Mouse (Mus musculus) small intestine, adult 2 months (tissue): ENCODE results near the gene BC034090. TPM values are rescaled to one million over a fixed set of nuclear protein-coding genes. Genes with fewer than 3 reads are reported as not detected.
A peak's percentile ranks its signal among the peaks of the same experiment; 100 is the strongest.

Source experiments
- H3K27ac ChIP-seq: fragments of 200-500 bp; 2 replicates; pipeline ENCODE4 v1.5.1; 2012; ENCODE audit warnings: low read depth, low read length, control low read depth, inconsistent platforms; ENCODE audit not compliant: insufficient read depth
- H3K27me3 ChIP-seq: fragments of 200-500 bp; 2 replicates; pipeline ENCODE4 v1.6.1; 2012; ENCODE audit warnings: mild to moderate bottlenecking, moderate library complexity, low read length, inconsistent platforms; ENCODE audit not compliant: control insufficient read depth, insufficient read depth
- H3K36me3 ChIP-seq: fragments of 200-500 bp; 2 replicates; pipeline ENCODE4 v1.6.1; 2012; ENCODE audit warnings: mild to moderate bottlenecking, low read length, control low read depth, inconsistent platforms; ENCODE audit not compliant: control insufficient read depth, insufficient read depth
- H3K4me1 ChIP-seq: fragments of 200-500 bp; 2 replicates; pipeline ENCODE4 v1.6.1; 2012; ENCODE audit warnings: low read length, inconsistent platforms, mixed read lengths; ENCODE audit not compliant: control insufficient read depth, insufficient read depth, insufficient read length
- H3K4me3 ChIP-seq: fragments of 200-500 bp; 2 replicates; pipeline ENCODE4 v1.5.1; 2012; ENCODE audit warnings: low read depth, mild to moderate bottlenecking, control low read depth, inconsistent platforms, low read length, moderate library complexity
- CTCF ChIP-seq: fragments of 200-500 bp; IDR thresholded peaks from 2 replicates; pipeline ENCODE4 v1.5.1; 2012; ENCODE audit warnings: low read depth, mild to moderate bottlenecking, control low read depth, inconsistent platforms, low read length, moderate library complexity, mixed read lengths; ENCODE audit not compliant: insufficient replicate concordance, insufficient read length; ENCODE audit errors: extremely low read depth
- POLR2A ChIP-seq: fragments of 200-500 bp; IDR thresholded peaks from 2 replicates; pipeline ENCODE4 v1.6.1; 2012; ENCODE audit warnings: low read depth, mild to moderate bottlenecking, control low read depth, inconsistent platforms, low read length, moderate library complexity
- WGBS: fragments of 180-500 bp; shearing (Covaris S2); methylation state at CpG from one replicate; pipeline ENCODE4 v1.1.7; 2018; 5-methylcytosine and 5-hydroxymethylcytosine counted together
- polyA plus RNA-seq: library from polyadenylated mRNA; depleted of rRNA; stranded (reverse); fragments of >200 nt; gene quantifications from 2 replicates; pipeline ENCODE4 v1.2.3, GENCODE M21; 2012

BC034090 gene
- polyA plus RNA-seq, 1 experiment: 2.4 TPM

- Histone ChIP-seq H3K36me3 (no peaks in the 10 kb centered on the region), H3K27ac (0 out of 2 replicates have a peak overlapping the region, but pooled peaks have one; percentile 2), H3K4me1 (0 out of 2 replicates have a peak, but pooled peaks cover 2% of the 10 kb centered on the region), H3K27me3 (peaks cover 25% of the 10 kb centered on the region), H3K4me3 (peak overlapping the region; percentile 55)
- WGBS: 14% methylated on average over 29 of the region's 29 CpGs
- TF ChIP-seq POLR2A (no peak), CTCF (no peak)
Observed at GRCm38 (mm10) chr1:155244771-155245211, 547 bp upstream of the BC034090 start.

- TF ChIP-seq CTCF: no peak
- no peak for TF ChIP-seq POLR2A
- Histone ChIP-seq H3K36me3 (no peaks in the 10 kb centered on the region), H3K27me3 (peaks cover 25% of the 10 kb centered on the region), H3K4me1 (0 out of 2 replicates have a peak, but pooled peaks cover 2% of the 10 kb centered on the region), H3K27ac (no peak overlapping the region), H3K4me3 (no peak overlapping the region)
- WGBS: 68% methylated on average over 1 of the region's 1 CpGs
Observed at GRCm38 (mm10) chr1:155242488-155242745, 1.8 kb downstream of the BC034090 start.

GRCm38 (mm10) chr1:155241701-155242487 is 2.4 kb downstream of the BC034090 start:
- Histone ChIP-seq H3K4me3 (no peak overlapping the region), H3K27ac (no peak overlapping the region), H3K36me3 (no peaks in the 10 kb centered on the region), H3K27me3 (peaks cover 20% of the 10 kb centered on the region), H3K4me1 (0 out of 2 replicates have a peak, but pooled peaks cover 2% of the 10 kb centered on the region)
- 76% methylated on average over 12 of the region's 12 CpGs for WGBS
- TF ChIP-seq POLR2A: no peak
- TF ChIP-seq CTCF: no peak

GRCm38 (mm10) chr1:155239962-155240717 is 4.1 kb downstream of the BC034090 start:
- Histone ChIP-seq H3K4me3 (no peak overlapping the region), H3K4me1 (0 out of 2 replicates have a peak, but pooled peaks cover 2% of the 10 kb centered on the region), H3K27me3 (peaks cover 18% of the 10 kb centered on the region), H3K36me3 (no peaks in the 10 kb centered on the region), H3K27ac (no peak overlapping the region)
- no peak for TF ChIP-seq CTCF
- TF ChIP-seq POLR2A: no peak
- WGBS: 65% methylated on average over 6 of the region's 6 CpGs

- peaks cover 9% of the 10 kb centered on the region for H3K27me3 ChIP-seq
- no peak for TF ChIP-seq CTCF
- no peaks in the 10 kb centered on the region for H3K36me3 ChIP-seq
- no peak overlapping the region for H3K27ac ChIP-seq
- WGBS: 83% methylated on average over 4 of the region's 4 CpGs
- H3K4me3 ChIP-seq: no peak overlapping the region
- 0 out of 2 replicates have a peak, but pooled peaks cover 2% of the 10 kb centered on the region for H3K4me1 ChIP-seq
Observed at GRCm38 (mm10) chr1:155239169-155239568, 5.1 kb downstream of the BC034090 start.

- Histone ChIP-seq H3K4me1 (no peaks in the 10 kb centered on the region), H3K4me3 (no peak overlapping the region), H3K36me3 (no peaks in the 10 kb centered on the region), H3K27me3 (peaks cover 2% of the 10 kb centered on the region; the same call in 1 of the 2 replicates), H3K27ac (no peak overlapping the region)
- 79% methylated on average over 5 of the region's 5 CpGs for WGBS
- TF ChIP-seq CTCF (no peak), POLR2A (no peak)
Observed at GRCm38 (mm10) chr1:155238126-155238525, 6.1 kb downstream of the BC034090 start.

GRCm38 (mm10) chr1:155237390-155237789 is 6.9 kb downstream of the BC034090 start:
- Histone ChIP-seq H3K4me3 (no peak overlapping the region), H3K27ac (no peak overlapping the region), H3K27me3 (no peaks in the 10 kb centered on the region; the same call in 1 of the 2 replicates), H3K4me1 (no peaks in the 10 kb centered on the region), H3K36me3 (no peaks in the 10 kb centered on the region)
- WGBS: 74% methylated on average over 11 of the region's 11 CpGs
- TF ChIP-seq POLR2A (no peak), CTCF (no peak)
